Mouse (Mus musculus): ENCODE results near the gene Rnf145.

DNA sequence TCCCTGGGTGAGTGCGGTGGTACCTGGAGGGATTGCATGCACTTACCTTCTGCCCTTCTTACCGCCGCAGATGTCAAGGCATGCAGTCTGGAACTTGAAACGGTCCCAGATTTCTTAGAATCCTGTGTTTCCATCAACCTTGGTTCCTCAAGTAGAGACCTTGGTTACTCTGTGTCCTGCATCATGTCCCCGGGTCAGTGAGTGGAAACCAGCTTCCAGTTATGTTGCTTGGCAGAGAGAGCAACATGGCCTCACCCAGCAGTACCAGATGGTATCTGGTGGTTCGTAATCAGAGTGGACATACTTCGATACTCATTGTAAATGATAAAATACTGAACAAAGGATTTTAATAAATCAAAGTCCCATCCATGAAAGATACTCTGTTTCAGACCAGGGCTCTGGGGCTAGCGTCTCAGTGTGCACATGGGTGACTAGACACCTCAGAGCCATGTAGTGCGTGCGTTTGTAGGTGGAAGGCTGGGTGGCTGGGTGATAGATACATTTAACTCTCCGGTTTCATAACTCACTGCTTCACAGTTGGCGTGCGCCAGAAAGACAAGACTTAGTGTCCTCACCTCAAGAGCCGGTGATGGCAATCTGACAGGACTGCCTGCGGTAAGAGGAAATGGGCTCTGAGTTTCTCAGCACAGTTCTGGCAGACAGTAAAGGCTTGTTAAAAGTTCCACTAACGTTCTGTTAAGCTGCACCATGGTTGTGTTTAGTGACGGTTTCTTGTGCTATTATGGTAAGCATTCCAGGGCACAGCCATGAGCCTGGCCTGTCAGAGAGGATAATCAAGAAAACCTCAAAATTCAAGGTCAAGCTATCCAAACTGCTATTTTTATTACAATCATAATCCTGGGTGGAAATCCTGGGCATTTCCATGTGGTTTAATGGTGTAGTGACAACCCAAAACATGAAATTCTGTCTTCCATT is 14.3 kb downstream of the Rnf145 start:
- TF ChIP-seq CTCF (IDR thresholded peaks at IDR 0.05; ENCODE audit: low read depth) (no peak), EP300 (IDR thresholded peaks at IDR 0.05; ENCODE audit: low read depth) (no peak)

Measured in liver, embryonic 14.5 days (tissue).